Mouse (Mus musculus) stomach, postnatal 0 days (tissue): ENCODE measurements at regions not wholly inside any gene's neighbourhood (a gene's known extent, or its start where the extent isn't known, plus 50 kb on each side); places are given as distances from the start of the nearest gene placed in this dataset.

Experiments
- CTCF ChIP-seq: IDR thresholded peaks from 2 replicates; pipeline ENCODE4 v1.5.1; 2016; ENCODE audit warnings: antibody characterized with exemption, low read depth, mild to moderate bottlenecking, moderate library complexity
- EP300 ChIP-seq: optimal IDR thresholded peaks from 2 replicates; pipeline ENCODE3; 2016; ENCODE audit warnings: antibody characterized with exemption

- TF ChIP-seq CTCF, result no peak
- no peak for TF ChIP-seq EP300
These were observed 147.8 kb upstream of the Dapk1 start for GRCm38 (mm10) chr13:60453821-60454483.
